Mouse (Mus musculus): ENCODE results near the gene 4921524J17Rik.

GRCm38 (mm10) chr8:85395681-85396431, 36.8 kb downstream of the 4921524J17Rik start:
- TF ChIP-seq CTCF (IDR thresholded peaks at IDR 0.05; ENCODE audit: low read depth) (no peak), EP300 (optimal IDR thresholded peaks at IDR 0.05) (no peak)
